Mouse (Mus musculus): ENCODE measurements around the gene Hpn.
A peak's percentile ranks its signal among the peaks of the same experiment; 100 is the strongest.

Gene Hpn

GRCm38 (mm10) chr7:31057730-31058129, 57.4 kb downstream of the Hpn start:
- Histone ChIP-seq H3K36me3 (ENCODE audit: insufficient read depth, low read length) (no peaks in the 10 kb centered on the region), H3K9me3 (ENCODE audit: low read length) (no peaks in the 10 kb centered on the region), H3K4me1 (replicated peaks; ENCODE audit: low read depth, low read length) (peaks cover 37% of the 10 kb centered on the region), H3K4me3 (replicated peaks; ENCODE audit: low read length) (no peak overlapping the region), H3K27me3 (ENCODE audit: insufficient read depth, low read length) (peaks cover 40% of the 10 kb centered on the region)
- TF ChIP-seq CTCF (conservative IDR thresholded peaks at IDR 0.05; ENCODE audit: low read length) (no peak), POU5F1 (IDR thresholded peaks at IDR 0.05; ENCODE audit: borderline replicate concordance, low read length) (no peak), NANOG (IDR thresholded peaks at IDR 0.05; ENCODE audit: borderline replicate concordance, low read length) (no peak)

- Histone ChIP-seq H3K4me3 (replicated peaks; ENCODE audit: low read length) (no peak within 1 kb of the TSS), H3K36me3 (ENCODE audit: insufficient read depth, low read length) (no peaks in the 10 kb centered on the region), H3K4me1 (replicated peaks; ENCODE audit: low read depth, low read length) (peaks cover 43% of the 10 kb centered on the region), H3K27me3 (ENCODE audit: insufficient read depth, low read length) (peaks cover 47% of the 10 kb centered on the region), H3K9me3 (ENCODE audit: low read length) (no peaks in the 10 kb centered on the region)
- TF ChIP-seq CTCF (conservative IDR thresholded peaks at IDR 0.05; ENCODE audit: low read length): no peak
- TF ChIP-seq POU5F1 (IDR thresholded peaks at IDR 0.05; ENCODE audit: borderline replicate concordance, low read length): no peak
- no peak for TF ChIP-seq NANOG (IDR thresholded peaks at IDR 0.05; ENCODE audit: borderline replicate concordance, low read length)
Observed at GRCm38 (mm10) chr7:31057071-31057470, 58.0 kb downstream of the Hpn start, which contains the start of gene Fxyd1. Gene Fxyd1, minus strand, starts transcription at chr7:31057199.

GRCm38 (mm10) chr7:31056448-31056847, 58.6 kb downstream of the Hpn start:
- Histone ChIP-seq H3K4me1 (replicated peaks; ENCODE audit: low read depth, low read length) (peaks cover 50% of the 10 kb centered on the region), H3K36me3 (ENCODE audit: insufficient read depth, low read length) (no peaks in the 10 kb centered on the region)

GRCm38 (mm10) chr7:31055883-31056282, 59.2 kb downstream of the Hpn start:
- Histone ChIP-seq H3K4me1 (replicated peaks; ENCODE audit: low read depth, low read length) (peaks cover 54% of the 10 kb centered on the region), H3K9me3 (ENCODE audit: low read length) (no peaks in the 10 kb centered on the region), H3K27me3 (ENCODE audit: insufficient read depth, low read length) (peaks cover 58% of the 10 kb centered on the region), H3K4me3 (replicated peaks; ENCODE audit: low read length) (no peak overlapping the region), H3K36me3 (ENCODE audit: insufficient read depth, low read length) (no peaks in the 10 kb centered on the region)
- TF ChIP-seq POU5F1 (IDR thresholded peaks at IDR 0.05; ENCODE audit: borderline replicate concordance, low read length) (no peak), NANOG (IDR thresholded peaks at IDR 0.05; ENCODE audit: borderline replicate concordance, low read length) (no peak), CTCF (conservative IDR thresholded peaks at IDR 0.05; ENCODE audit: low read length) (no peak)

More at GRCm38 (mm10) chr7:31056448-31056847, 58.6 kb downstream of the Hpn start:
- H3K9me3 ChIP-seq (ENCODE audit: low read length): no peaks in the 10 kb centered on the region
- TF ChIP-seq NANOG (IDR thresholded peaks at IDR 0.05; ENCODE audit: borderline replicate concordance, low read length) (no peak), POU5F1 (IDR thresholded peaks at IDR 0.05; ENCODE audit: borderline replicate concordance, low read length) (no peak), CTCF (conservative IDR thresholded peaks at IDR 0.05; ENCODE audit: low read length) (no peak)
- peaks cover 53% of the 10 kb centered on the region for H3K27me3 ChIP-seq (ENCODE audit: insufficient read depth, low read length)
- H3K4me3 ChIP-seq (replicated peaks; ENCODE audit: low read length): no peak overlapping the region

GRCm38 (mm10) chr7:31055354-31055824, 59.7 kb downstream of the Hpn start:
- Histone ChIP-seq H3K4me3 (replicated peaks; ENCODE audit: low read length) (0 out of 2 replicates have a peak overlapping the region, but pooled peaks have one; percentile 23), H3K9me3 (ENCODE audit: low read length) (no peaks in the 10 kb centered on the region), H3K36me3 (ENCODE audit: insufficient read depth, low read length) (no peaks in the 10 kb centered on the region), H3K27me3 (ENCODE audit: insufficient read depth, low read length) (peaks cover 63% of the 10 kb centered on the region), H3K4me1 (replicated peaks; ENCODE audit: low read depth, low read length) (peaks cover 59% of the 10 kb centered on the region)
- TF ChIP-seq POU5F1 (IDR thresholded peaks at IDR 0.05; ENCODE audit: borderline replicate concordance, low read length) (no peak), NANOG (IDR thresholded peaks at IDR 0.05; ENCODE audit: borderline replicate concordance, low read length) (no peak), CTCF (conservative IDR thresholded peaks at IDR 0.05; ENCODE audit: low read length) (no peak)

- H3K36me3 ChIP-seq (ENCODE audit: insufficient read depth, low read length): no peaks in the 10 kb centered on the region
- 0 out of 2 replicates have a peak overlapping the region, but pooled peaks have one; percentile 23 for H3K4me3 ChIP-seq (replicated peaks; ENCODE audit: low read length)
- TF ChIP-seq POU5F1 (IDR thresholded peaks at IDR 0.05; ENCODE audit: borderline replicate concordance, low read length): no peak
- H3K4me1 ChIP-seq (replicated peaks; ENCODE audit: low read depth, low read length): peaks cover 62% of the 10 kb centered on the region
- H3K27me3 ChIP-seq (ENCODE audit: insufficient read depth, low read length): peaks cover 69% of the 10 kb centered on the region
- H3K9me3 ChIP-seq (ENCODE audit: low read length): no peaks in the 10 kb centered on the region
Observed at GRCm38 (mm10) chr7:31054661-31055320, 60.3 kb downstream of the Hpn start.

GRCm38 (mm10) chr7:31053882-31054447, 61.1 kb downstream of the Hpn start:
- Histone ChIP-seq H3K36me3 (ENCODE audit: insufficient read depth, low read length) (no peaks in the 10 kb centered on the region), H3K9me3 (ENCODE audit: low read length) (no peaks in the 10 kb centered on the region), H3K4me3 (replicated peaks; ENCODE audit: low read length) (0 out of 2 replicates have a peak overlapping the region, but pooled peaks have one; percentile 69), H3K27me3 (ENCODE audit: insufficient read depth, low read length) (peaks cover 77% of the 10 kb centered on the region), H3K4me1 (replicated peaks; ENCODE audit: low read depth, low read length) (peaks cover 62% of the 10 kb centered on the region)
- TF ChIP-seq POU5F1 (IDR thresholded peaks at IDR 0.05; ENCODE audit: borderline replicate concordance, low read length) (no peak), NANOG (IDR thresholded peaks at IDR 0.05; ENCODE audit: borderline replicate concordance, low read length) (no peak), CTCF (conservative IDR thresholded peaks at IDR 0.05; ENCODE audit: low read length) (no peak)

- H3K4me3 ChIP-seq (replicated peaks; ENCODE audit: low read length): peak overlapping the region; percentile 69
- H3K9me3 ChIP-seq (ENCODE audit: low read length): no peaks in the 10 kb centered on the region
- peaks cover 62% of the 10 kb centered on the region for H3K4me1 ChIP-seq (replicated peaks; ENCODE audit: low read depth, low read length)
- H3K36me3 ChIP-seq (ENCODE audit: insufficient read depth, low read length): no peaks in the 10 kb centered on the region
- peaks cover 84% of the 10 kb centered on the region for H3K27me3 ChIP-seq (ENCODE audit: insufficient read depth, low read length)
- TF ChIP-seq NANOG (IDR thresholded peaks at IDR 0.05; ENCODE audit: borderline replicate concordance, low read length) (no peak), POU5F1 (IDR thresholded peaks at IDR 0.05; ENCODE audit: borderline replicate concordance, low read length) (no peak), CTCF (conservative IDR thresholded peaks at IDR 0.05; ENCODE audit: low read length) (no peak)
Observed at GRCm38 (mm10) chr7:31052636-31053434, 62.3 kb downstream of the Hpn start.
